Mouse (Mus musculus): ENCODE results near the gene Klhl26. TPM values are rescaled to one million over a fixed set of nuclear protein-coding genes. Genes with fewer than 3 reads are reported as not detected.

The Klhl26 gene
- polyA plus RNA-seq, 1 experiment from 2014 or later = 25.6 TPM

DNA sequence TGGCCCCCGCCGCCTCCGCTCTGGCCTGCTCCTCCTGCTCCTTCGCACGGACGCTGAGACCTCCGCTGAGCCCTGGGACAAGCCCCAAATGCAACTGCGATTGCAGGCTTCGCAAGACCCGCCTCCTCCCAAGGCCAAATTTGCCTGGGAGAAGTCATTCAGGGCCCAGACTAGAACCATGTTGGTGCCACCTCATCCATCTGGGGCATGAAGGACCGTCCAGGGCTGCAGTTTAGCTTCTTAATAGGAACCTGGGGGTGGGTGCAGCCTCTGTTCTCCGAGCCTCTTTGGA, 18.9 kb upstream of the Klhl26 start:
- 5% methylated on average over 12 of the region's 12 CpGs for WGBS
- H3K4me2 ChIP-seq = peak overlapping the region; percentile 24; the same call in 1 of the 2 replicates
- H3K36me3 ChIP-seq = no peaks in the 10 kb centered on the region
- H3K9me3 ChIP-seq = no peaks in the 10 kb centered on the region
- H3K4me3 ChIP-seq = peak overlapping the region; percentile 14; the same call in 1 of the 2 replicates
- H3K9ac ChIP-seq = peak overlapping the region; percentile 47
- peaks cover 49% of the 10 kb centered on the region for H3K4me1 ChIP-seq (replicated peaks)
- H3K27ac ChIP-seq (replicated peaks) = no peak overlapping the region
- H3K27me3 ChIP-seq = peaks cover 100% of the 10 kb centered on the region
- no peak for ATAC-seq (ENCODE audit: low read depth)

- H3K9me3 ChIP-seq = no peaks in the 10 kb centered on the region
- no peaks in the 10 kb centered on the region for H3K36me3 ChIP-seq
- H3K27ac ChIP-seq (replicated peaks) = no peak overlapping the region
- peaks cover 49% of the 10 kb centered on the region for H3K4me1 ChIP-seq (replicated peaks)
- H3K4me2 ChIP-seq = peak overlapping the region; percentile 24; the same call in 1 of the 2 replicates
- ATAC-seq (ENCODE audit: low read depth) = peak; percentile 2; the same call in 1 of the 2 replicates
- H3K27me3 ChIP-seq = peaks cover 100% of the 10 kb centered on the region
- H3K9ac ChIP-seq = peak overlapping the region; percentile 47
- WGBS = 1% methylated on average over 20 of the region's 21 CpGs
- H3K4me3 ChIP-seq = peak overlapping the region; percentile 14; the same call in 1 of the 2 replicates
Observed at GRCm38 (mm10) chr8:70495001-70495770, 18.4 kb upstream of the Klhl26 start.

DNA sequence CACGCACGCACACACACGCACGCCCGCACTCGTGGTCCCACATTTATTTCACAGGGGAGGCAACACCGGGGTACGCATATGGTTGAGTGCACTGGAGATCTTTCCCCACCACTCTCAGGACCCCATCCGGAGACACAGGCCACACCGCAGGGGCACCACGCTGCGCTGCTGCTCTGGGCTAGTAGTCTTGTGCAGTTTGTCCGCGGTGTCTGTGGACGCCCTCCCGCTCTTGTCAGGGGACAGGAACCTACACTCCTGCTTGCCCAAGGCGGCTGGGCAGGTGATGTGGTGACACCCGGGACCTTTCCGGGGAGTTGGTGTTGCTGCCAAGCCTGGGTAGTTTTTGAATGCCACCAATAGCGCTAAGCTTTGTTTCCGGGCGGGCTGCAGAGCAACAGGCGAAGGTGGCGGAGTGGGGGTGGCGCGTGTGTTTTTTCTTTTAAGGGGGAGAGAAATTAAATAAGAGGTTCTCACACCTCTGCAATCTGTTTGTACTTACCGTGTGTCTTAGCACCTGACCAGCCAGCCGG, 17.7 kb upstream of the Klhl26 start:
- Histone ChIP-seq H3K36me3 (no peaks in the 10 kb centered on the region), H3K9ac (no peak overlapping the region), H3K4me3 (no peak overlapping the region), H3K9me3 (no peaks in the 10 kb centered on the region), H3K4me2 (peak overlapping the region; percentile 59), H3K27me3 (peaks cover 100% of the 10 kb centered on the region), H3K4me1 (replicated peaks) (peaks cover 55% of the 10 kb centered on the region), H3K27ac (replicated peaks) (no peak overlapping the region)
- WGBS = 1% methylated on average over 28 of the region's 28 CpGs
- no peak for ATAC-seq (ENCODE audit: low read depth)

DNA sequence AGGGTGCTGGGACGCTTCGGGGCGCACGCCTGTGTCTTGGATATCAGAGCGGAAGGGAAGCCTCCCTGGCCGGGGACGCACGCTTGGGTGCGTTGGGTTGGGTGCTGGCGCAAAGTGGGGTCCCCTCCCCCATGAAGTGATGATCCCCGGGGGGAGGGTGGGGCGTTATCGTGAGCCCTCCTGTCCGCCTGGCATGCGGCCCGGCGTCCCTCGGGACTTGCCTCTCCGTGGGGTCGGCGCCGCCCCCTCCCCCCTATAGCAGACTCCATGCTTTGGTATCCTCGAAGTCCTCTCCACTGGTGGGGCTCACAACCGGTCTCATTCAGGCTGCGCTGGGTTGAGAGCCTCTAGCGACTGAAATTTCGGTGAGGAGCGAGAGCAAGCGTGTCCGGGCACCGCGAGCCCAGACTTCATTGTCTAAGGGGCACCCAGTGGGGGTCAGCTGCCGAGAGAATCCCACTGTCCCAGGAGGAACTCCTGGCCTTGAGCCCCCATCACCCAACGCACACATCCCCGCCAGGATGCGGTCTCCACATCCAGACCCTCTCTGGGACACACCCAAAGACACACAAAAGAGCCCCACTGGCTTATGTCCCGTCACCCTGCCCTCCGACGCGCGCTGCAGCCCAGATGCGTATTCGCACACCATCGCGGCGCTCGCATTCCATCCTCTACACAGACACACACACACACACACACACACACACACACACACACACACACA, 17.1 kb upstream of the Klhl26 start:
- Histone ChIP-seq H3K36me3 (no peaks in the 10 kb centered on the region), H3K27ac (replicated peaks) (no peak overlapping the region), H3K27me3 (peaks cover 100% of the 10 kb centered on the region), H3K4me1 (replicated peaks) (peaks cover 61% of the 10 kb centered on the region), H3K4me2 (peak overlapping the region; percentile 59), H3K9me3 (no peaks in the 10 kb centered on the region), H3K4me3 (peak overlapping the region; percentile 34), H3K9ac (0 out of 2 replicates have a peak overlapping the region, but pooled peaks have one; percentile 64)
- ATAC-seq (ENCODE audit: low read depth) = no peak
- WGBS = 2% methylated on average over 47 of the region's 47 CpGs

DNA sequence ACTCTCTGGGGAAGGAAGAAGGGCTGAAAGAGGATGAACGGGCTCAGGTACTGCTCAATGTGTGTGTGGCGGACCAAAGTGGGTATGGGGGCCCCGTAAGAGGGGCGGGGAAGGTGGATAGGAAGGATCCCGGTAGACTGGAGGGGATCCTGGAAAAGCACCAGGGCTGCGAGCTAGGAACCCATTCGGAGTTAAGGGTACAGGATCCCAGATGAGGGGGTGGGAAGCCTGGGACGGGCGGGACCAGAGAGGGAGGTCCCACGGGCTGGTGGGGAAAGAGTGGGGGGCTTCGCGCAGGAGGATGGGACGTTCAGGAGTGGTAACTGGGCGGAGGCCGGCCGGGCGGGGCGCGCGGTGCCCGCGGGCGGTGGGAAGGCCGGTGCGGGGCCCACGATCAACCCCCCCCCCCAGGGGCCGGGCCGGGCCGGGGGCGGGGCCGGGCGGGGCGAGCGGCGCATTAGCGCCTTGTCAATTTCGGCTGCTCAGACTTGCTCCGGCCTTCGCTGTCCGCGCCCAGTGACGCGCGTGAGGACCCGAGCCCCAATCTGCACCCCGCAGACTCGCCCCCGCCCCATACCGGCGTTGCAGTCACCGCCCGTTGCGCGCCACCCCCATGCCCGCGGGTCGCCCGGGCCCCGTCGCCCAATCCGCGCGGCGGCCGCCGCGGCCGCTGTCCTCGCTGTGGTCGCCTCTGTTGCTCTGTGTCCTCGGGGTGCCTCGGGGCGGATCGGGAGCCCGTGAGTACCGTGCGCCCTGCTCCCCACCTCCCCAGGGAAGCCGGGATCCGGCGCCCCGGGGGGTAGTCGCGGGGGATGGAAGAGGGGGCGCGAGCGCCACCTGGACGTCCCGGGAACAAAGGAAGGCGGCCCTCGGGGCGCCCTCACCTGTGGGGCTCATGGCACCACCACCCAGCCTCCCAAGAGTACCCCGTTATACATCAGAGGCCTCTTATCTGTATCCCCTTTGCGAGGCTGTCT, 16.2 kb upstream of the Klhl26 start, which contains the start of gene Crlf1:
Gene Crlf1, plus strand, starts transcription at position 495 of the 977 bp plus-strand sequence.
- peak within 1 kb of the TSS; percentile 34 for H3K4me3 ChIP-seq
- no peak for ATAC-seq (ENCODE audit: low read depth)
- under 1% methylated on average over 61 of the region's 93 CpGs for WGBS
- H3K36me3 ChIP-seq = no peaks in the 10 kb centered on the region
- peaks cover 100% of the 10 kb centered on the region for H3K27me3 ChIP-seq
- no peak within 1 kb of the TSS for H3K27ac ChIP-seq (replicated peaks)
- peak within 1 kb of the TSS; percentile 59 for H3K4me2 ChIP-seq
- H3K4me1 ChIP-seq (replicated peaks) = peaks cover 69% of the 10 kb centered on the region
- H3K9ac ChIP-seq = peak within 1 kb of the TSS; percentile 64
- no peaks in the 10 kb centered on the region for H3K9me3 ChIP-seq

DNA sequence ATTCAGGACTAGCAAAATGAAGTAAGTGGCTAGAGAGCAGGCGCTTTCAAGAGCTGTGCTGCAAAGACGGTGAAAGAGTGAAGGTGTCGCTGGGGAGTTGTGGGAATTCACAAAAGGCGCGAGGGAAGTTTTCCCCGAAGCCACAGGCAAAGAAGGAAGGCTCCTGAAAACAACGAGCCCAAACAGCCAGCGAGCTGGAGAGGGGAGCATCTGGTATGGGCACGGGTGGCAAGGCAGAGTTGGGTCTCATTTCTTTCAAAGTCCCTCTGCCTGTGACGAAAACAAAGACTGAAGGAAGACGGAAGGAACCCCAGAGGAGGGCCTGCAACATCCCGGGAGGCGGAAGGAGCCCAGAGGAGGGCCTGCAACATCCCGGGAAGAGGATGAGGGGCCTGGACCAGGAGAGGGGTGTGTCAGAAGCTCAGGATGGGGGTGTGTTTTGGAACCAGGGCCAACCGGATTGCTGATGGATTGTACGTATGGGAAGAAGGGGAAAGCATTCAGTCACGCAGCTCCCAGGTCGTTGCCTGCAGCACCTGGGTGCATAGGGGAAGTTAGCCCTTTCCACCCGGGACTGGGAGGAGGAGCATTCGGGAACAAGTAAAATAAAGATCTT, 14.2 kb upstream of the Klhl26 start:
- Histone ChIP-seq H3K27ac (replicated peaks) (no peak overlapping the region), H3K27me3 (peaks cover 95% of the 10 kb centered on the region), H3K4me3 (no peak overlapping the region), H3K9me3 (no peaks in the 10 kb centered on the region), H3K4me2 (no peak overlapping the region), H3K9ac (no peak overlapping the region), H3K4me1 (replicated peaks) (peaks cover 84% of the 10 kb centered on the region), H3K36me3 (no peaks in the 10 kb centered on the region)
- 2% methylated on average over 20 of the region's 20 CpGs for WGBS
- no peak for ATAC-seq (ENCODE audit: low read depth)

GRCm38 (mm10) chr8:70490061-70490879, 13.5 kb upstream of the Klhl26 start:
- Histone ChIP-seq H3K27ac (replicated peaks) (no peak overlapping the region), H3K4me2 (no peak overlapping the region), H3K36me3 (no peaks in the 10 kb centered on the region), H3K9me3 (no peaks in the 10 kb centered on the region), H3K4me1 (replicated peaks) (peaks cover 81% of the 10 kb centered on the region), H3K9ac (no peak overlapping the region), H3K27me3 (peaks cover 95% of the 10 kb centered on the region), H3K4me3 (no peak overlapping the region)
- no peak for ATAC-seq (ENCODE audit: low read depth)
- WGBS = 4% methylated on average over 10 of the region's 10 CpGs

- Histone ChIP-seq H3K27me3 (peaks cover 95% of the 10 kb centered on the region), H3K27ac (replicated peaks) (no peak overlapping the region), H3K9me3 (no peaks in the 10 kb centered on the region), H3K9ac (no peak overlapping the region), H3K36me3 (no peaks in the 10 kb centered on the region), H3K4me1 (replicated peaks) (peaks cover 74% of the 10 kb centered on the region), H3K4me2 (peak overlapping the region; percentile 38), H3K4me3 (peak overlapping the region; percentile 18)
- no peak for ATAC-seq (ENCODE audit: low read depth)
- 1% methylated on average over 35 of the region's 41 CpGs for WGBS
Observed at GRCm38 (mm10) chr8:70489576-70489975, 12.8 kb upstream of the Klhl26 start.

GRCm38 (mm10) chr8:70488931-70489470, 12.2 kb upstream of the Klhl26 start:
- H3K4me3 ChIP-seq = peak overlapping the region; percentile 26
- H3K9ac ChIP-seq = no peak overlapping the region
- no peaks in the 10 kb centered on the region for H3K36me3 ChIP-seq
- peak overlapping the region; percentile 38 for H3K4me2 ChIP-seq
- no peaks in the 10 kb centered on the region for H3K9me3 ChIP-seq
- no peak for ATAC-seq (ENCODE audit: low read depth)
- no peak overlapping the region for H3K27ac ChIP-seq (replicated peaks)
- H3K4me1 ChIP-seq (replicated peaks) = peaks cover 68% of the 10 kb centered on the region
- 3% methylated on average over 14 of the region's 14 CpGs for WGBS
- H3K27me3 ChIP-seq = peaks cover 95% of the 10 kb centered on the region

DNA sequence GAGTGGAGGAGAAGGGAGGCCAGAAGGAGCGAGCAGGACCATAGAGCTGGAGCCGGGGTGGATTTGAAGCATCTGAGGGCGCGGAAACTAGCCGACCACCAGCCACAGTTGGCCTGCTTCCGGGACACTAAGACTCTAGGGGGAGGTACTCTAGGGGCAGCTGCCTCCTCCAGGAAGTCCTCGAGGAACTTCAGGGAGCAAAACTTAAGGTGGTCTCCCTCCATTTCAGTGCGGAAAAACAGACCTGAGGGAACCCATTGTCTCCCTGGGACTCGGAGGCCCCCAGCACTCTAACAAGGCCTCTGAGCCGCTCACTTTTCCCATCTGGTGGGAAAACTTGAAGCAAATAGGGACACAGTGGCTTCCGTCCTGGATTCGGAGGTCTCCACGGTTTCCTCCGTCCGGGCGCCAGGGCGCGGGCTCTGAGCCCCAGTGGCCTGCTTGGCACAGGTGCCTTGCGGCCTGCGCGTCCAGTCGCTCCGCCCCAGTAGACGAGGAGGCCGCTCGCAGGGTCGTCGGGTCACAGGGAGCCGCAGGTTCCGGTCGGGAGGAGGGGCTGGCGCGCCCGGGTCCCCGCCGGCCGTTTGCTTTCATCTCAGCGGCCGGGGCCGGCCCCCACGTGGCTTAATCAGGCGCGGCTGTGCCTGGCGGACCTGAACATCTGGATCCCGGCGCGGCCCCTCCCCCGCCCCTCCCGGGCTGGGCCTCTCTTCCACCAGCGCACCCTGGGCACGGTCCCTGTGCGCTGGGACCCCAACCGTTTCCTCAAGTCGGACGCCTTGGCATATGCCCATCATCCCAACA, 11.4 kb upstream of the Klhl26 start:
- no peaks in the 10 kb centered on the region for H3K9me3 ChIP-seq
- peaks cover 95% of the 10 kb centered on the region for H3K27me3 ChIP-seq
- ATAC-seq (ENCODE audit: low read depth) = no peak
- H3K4me3 ChIP-seq = peak overlapping the region; percentile 26
- H3K27ac ChIP-seq (replicated peaks) = no peak overlapping the region
- peaks cover 60% of the 10 kb centered on the region for H3K4me1 ChIP-seq (replicated peaks)
- H3K9ac ChIP-seq = peak overlapping the region; percentile 59
- WGBS = 2% methylated on average over 55 of the region's 55 CpGs
- peak overlapping the region; percentile 62 for H3K4me2 ChIP-seq
- no peaks in the 10 kb centered on the region for H3K36me3 ChIP-seq
